Mouse (Mus musculus) midbrain, embryonic 15.5 days (tissue): ENCODE data around the gene Prss8. TPM values are rescaled to one million over a fixed set of nuclear protein-coding genes. Genes with fewer than 3 reads are reported as not detected.
"Not testable (repeated sequence)": the region's sequence is repeated elsewhere in the genome, so short reads cannot be mapped to it uniquely, and the experiment has no call there.

ENCODE experiments used
- ATAC-seq: fragments of 200-750 bp; cut with Nextera tagmentation; replicated peaks from 2 replicates; pipeline ENCODE4 v1.8.0; 2017; ENCODE audit warnings: moderate TSS enrichment
- H3K27ac ChIP-seq: fragments of 300-500 bp; sonication (generic); 2 replicates; pipeline ENCODE4 v1.5.1; 2015; ENCODE audit warnings: mild to moderate bottlenecking, inconsistent platforms
- H3K27me3 ChIP-seq: fragments of 300-500 bp; sonication (generic); replicated peaks from 2 replicates; pipeline ENCODE4 v1.6.1; 2015; ENCODE audit warnings: inconsistent platforms
- H3K36me3 ChIP-seq: fragments of 300-500 bp; sonication (generic); replicated peaks from 2 replicates; pipeline ENCODE4 v1.6.1; 2015; ENCODE audit warnings: inconsistent platforms
- H3K4me1 ChIP-seq: fragments of 300-500 bp; sonication (generic); 2 replicates; pipeline ENCODE4 v1.6.1; 2015; ENCODE audit warnings: inconsistent platforms
- H3K4me2 ChIP-seq: fragments of 300-500 bp; sonication (generic); 2 replicates; pipeline ENCODE4 v1.6.1; 2015; ENCODE audit warnings: inconsistent platforms, mild to moderate bottlenecking, moderate library complexity
- H3K4me3 ChIP-seq: fragments of 300-500 bp; sonication (generic); 2 replicates; pipeline ENCODE4 v1.5.1; 2015; ENCODE audit warnings: mild to moderate bottlenecking, inconsistent platforms
- H3K9ac ChIP-seq: fragments of 300-500 bp; sonication (generic); 2 replicates; pipeline ENCODE4 v1.6.1; 2015; ENCODE audit warnings: mild to moderate bottlenecking, inconsistent platforms
- H3K9me3 ChIP-seq: fragments of 300-500 bp; sonication (generic); 2 replicates; pipeline ENCODE4 v1.6.1; 2016; ENCODE audit warnings: inconsistent platforms
- whole genome bisulfite sequencing: fragments of 180-500 bp; shearing (Covaris S2); methylation state at CpG from one replicate; pipeline ENCODE4 v1.1.7; 2015; ENCODE audit warnings: mixed read lengths; 5-methylcytosine and 5-hydroxymethylcytosine counted together
- polyA plus RNA-seq: library from polyadenylated mRNA; unstranded; fragments of >200 nt; fragmentation: Nextera tagmentation; extraction: Ambion mirVana; gene quantifications from 2 replicates; pipeline ENCODE4 v1.2.1, GENCODE M21; 2015

Gene Prss8
- 0.29 and 0.35 TPM in 2 replicates for polyA plus RNA-seq

DNA sequence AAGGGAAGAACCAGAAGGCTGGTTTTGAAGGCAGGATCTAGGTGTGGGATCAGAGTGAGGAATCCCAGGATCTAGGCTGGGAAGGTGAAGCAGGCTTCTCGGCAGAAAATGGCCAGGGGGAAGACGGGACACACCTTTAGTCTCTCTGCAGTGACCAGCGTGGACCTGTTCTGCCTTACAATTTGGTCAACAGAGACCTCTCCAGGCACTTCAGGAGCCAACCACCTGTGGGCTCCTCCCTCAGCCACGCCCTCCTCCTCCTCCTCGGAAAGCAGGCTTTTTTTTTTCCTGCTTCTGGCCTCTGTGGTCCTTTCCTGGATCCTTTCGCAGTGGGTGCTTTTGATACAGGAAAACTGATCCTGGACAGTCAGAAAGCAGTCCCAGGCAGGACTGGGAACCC, at the start of gene Prss8:
Gene Prss8, minus strand, starts transcription at position 182 of the 400 bp plus-strand sequence.
- H3K4me3 ChIP-seq = no peak within 1 kb of the TSS
- 7% methylated on average over 6 of the region's 6 CpGs for WGBS

DNA sequence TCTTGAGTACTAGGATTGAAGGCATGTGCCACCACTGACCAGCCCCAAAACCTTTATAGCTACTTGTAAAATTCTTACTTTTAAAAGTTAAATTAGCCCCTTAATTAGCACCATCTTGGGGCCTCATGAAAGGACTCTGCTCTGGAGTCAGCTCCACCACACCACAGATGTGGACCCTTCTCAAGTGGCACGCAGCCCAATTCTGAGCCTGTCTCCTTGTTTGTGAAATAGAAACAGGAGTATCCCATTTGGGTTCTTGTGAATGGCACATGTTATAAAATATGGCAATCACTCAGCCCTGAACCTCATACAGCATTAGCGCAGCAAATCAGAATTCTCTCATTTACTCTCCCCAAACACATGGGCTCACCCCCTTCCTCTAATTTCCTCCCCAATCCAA, 49.0 kb upstream of the Prss8 start:
- no peak overlapping the region for H3K27ac ChIP-seq
- 96% methylated on average over 2 of the region's 2 CpGs for WGBS
- H3K9me3 ChIP-seq = no peaks in the 10 kb centered on the region
- no peak overlapping the region for H3K9ac ChIP-seq
- H3K4me1 ChIP-seq = peaks cover 4% of the 10 kb centered on the region; the same call in 1 of the 2 replicates
- no peak for ATAC-seq
- H3K4me3 ChIP-seq = no peak overlapping the region
- peaks cover 86% of the 10 kb centered on the region for H3K36me3 ChIP-seq
- no peak overlapping the region for H3K4me2 ChIP-seq
- no peaks in the 10 kb centered on the region for H3K27me3 ChIP-seq

More for the DNA sequence above, at the start of gene Prss8:
- Histone ChIP-seq H3K9ac (no peak within 1 kb of the TSS), H3K4me2 (no peak within 1 kb of the TSS), H3K9me3 (no peaks in the 10 kb centered on the region), H3K36me3 (peaks cover 12% of the 10 kb centered on the region), H3K27me3 (peaks cover 28% of the 10 kb centered on the region), H3K27ac (no peak within 1 kb of the TSS), H3K4me1 (peaks cover 7% of the 10 kb centered on the region)
- ATAC-seq = no peak

DNA sequence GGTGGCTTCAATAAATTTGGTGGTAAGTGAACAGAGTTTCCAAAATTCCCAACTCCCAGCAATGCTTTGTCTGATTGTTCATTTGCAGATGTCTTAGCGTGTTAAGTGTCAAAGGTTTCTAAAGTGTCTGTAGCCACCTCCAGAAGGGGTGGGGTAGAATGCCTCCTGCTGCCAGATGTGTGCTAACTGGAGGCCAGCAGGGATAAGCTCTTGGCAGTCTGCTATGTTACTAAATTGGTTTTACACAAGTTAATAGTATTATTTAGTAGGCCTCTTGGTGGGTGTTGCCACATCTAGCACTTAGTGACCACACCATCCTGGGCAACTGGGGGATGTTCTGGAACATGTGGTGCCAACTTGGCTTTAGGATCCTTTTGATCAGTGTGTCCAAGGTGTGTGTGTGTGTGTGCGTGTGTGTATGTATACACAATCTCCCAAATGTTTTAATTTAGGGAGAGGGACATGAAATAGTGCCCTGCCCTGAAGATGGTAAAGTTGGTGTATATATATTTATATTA, 44.6 kb upstream of the Prss8 start:
- Histone ChIP-seq H3K36me3 (peaks cover 82% of the 10 kb centered on the region), H3K9me3 (no peaks in the 10 kb centered on the region), H3K9ac (no peak overlapping the region), H3K4me1 (peaks cover 12% of the 10 kb centered on the region), H3K27me3 (no peaks in the 10 kb centered on the region), H3K4me2 (no peak overlapping the region), H3K4me3 (no peak overlapping the region), H3K27ac (no peak overlapping the region)
- no peak for ATAC-seq
- 84% methylated on average over 2 of the region's 2 CpGs for WGBS

DNA sequence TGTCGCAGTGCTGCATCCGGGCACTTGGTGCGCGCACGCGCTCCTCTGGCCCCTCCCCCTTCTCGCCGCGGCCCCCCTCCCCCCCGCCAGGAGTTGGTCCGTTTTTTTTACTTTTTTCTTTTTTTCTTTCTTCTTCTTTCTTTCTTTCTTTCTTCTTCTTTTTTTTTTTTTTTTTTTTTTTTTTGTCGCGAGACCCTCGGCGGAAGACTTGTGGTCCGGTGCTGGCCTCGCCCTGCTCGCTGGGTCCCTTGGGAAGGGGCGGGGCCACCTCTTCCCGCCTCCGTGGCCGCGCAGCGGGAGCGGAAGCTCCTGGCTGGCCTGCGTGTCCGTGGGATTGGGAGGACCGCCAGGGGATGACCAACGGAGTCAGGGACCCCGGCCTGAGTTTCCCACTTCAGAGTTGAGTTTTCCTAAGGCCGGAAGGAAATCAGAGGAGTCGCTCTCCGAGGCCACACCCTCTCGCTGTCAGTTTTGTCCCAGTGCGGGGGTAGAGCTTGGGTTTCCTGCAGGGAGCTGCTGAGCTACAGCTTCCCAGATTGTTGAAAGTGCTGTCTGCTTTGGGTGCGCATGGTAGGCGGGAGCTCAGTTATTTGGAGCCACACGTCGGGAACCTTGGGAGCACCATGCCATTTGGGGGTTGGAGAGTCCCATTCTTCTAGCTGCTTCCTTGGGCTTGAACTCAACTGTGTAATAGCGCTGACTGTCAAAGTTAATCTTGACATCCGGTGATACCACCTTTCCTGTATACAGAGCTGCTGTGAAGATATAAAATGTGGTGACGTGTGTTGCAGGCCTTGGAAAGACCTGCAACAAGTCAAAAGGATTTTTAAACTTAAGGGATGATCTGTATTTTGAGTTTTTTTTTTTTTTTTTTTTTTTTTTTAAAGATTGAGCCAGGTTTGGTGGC, 38.3 kb upstream of the Prss8 start:
- peak; percentile 52 for ATAC-seq
- Histone ChIP-seq H3K9me3 (no peaks in the 10 kb centered on the region), H3K4me1 (peaks cover 22% of the 10 kb centered on the region), H3K4me3 (peak overlapping the region; percentile 90), H3K9ac (peak overlapping the region; percentile 88), H3K36me3 (peaks cover 31% of the 10 kb centered on the region), H3K27ac (peak overlapping the region; percentile 97), H3K4me2 (peak overlapping the region; percentile 85), H3K27me3 (no peaks in the 10 kb centered on the region)
- WGBS = under 1% methylated on average over 39 of the region's 42 CpGs

DNA sequence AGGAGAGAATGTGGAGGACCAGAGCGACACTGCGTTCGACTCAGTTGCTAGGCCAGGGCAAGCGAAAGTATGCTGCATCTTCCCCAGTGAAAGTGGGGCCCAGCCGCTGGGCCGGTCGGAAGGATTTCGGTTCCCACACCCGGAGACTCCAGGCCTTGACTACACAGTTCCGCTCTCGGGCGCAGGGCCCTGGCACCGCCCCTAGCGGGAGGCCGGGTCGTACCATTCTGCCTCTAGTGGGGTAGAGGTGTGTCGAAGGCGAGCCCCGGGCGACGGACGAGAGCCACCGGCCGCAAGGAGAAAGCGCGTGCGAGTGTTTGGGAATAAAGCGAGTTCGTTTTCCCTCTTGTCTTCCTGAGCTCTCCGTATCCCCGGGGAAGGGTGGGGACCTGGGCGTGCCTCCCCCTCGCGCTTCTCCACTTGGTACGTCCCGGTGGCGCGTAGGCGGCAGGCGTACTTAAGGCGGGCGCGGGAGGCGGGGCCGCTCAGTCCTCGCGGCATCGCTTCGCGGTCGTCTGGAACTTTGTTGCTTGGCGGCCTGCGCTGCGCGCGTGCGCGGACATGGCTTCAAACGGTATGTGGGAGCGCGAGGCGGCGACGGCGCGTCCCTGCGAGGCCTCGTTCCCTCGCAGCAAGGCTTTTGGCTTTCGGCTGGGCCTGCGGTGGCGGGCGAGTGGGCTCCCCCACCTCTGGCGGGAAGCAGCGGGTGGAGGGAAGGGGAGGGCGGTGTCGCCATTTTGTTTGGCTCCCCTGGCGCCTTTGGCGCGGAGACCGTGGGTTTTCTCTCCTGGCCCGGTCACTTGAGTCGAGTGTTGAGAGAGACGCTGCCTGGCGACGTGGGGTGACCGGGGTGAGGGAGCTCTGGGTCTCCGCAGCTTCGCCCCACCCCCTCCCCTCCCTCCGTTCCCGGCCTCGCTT, 37.4 kb upstream of the Prss8 start, which contains the start of gene Fus:
Gene Fus, plus strand, starts transcription at position 454 of the 918 bp plus-strand sequence.
- peak; percentile 95 for ATAC-seq
- peak within 1 kb of the TSS; percentile 88 for H3K9ac ChIP-seq
- peak within 1 kb of the TSS; percentile 97 for H3K27ac ChIP-seq
- no peaks in the 10 kb centered on the region for H3K27me3 ChIP-seq
- H3K9me3 ChIP-seq = no peaks in the 10 kb centered on the region
- peak within 1 kb of the TSS; percentile 90 for H3K4me3 ChIP-seq
- under 1% methylated on average over 87 of the region's 92 CpGs for WGBS
- peaks cover 22% of the 10 kb centered on the region for H3K4me1 ChIP-seq
- peaks cover 22% of the 10 kb centered on the region for H3K36me3 ChIP-seq
- H3K4me2 ChIP-seq = peak within 1 kb of the TSS; percentile 85

DNA sequence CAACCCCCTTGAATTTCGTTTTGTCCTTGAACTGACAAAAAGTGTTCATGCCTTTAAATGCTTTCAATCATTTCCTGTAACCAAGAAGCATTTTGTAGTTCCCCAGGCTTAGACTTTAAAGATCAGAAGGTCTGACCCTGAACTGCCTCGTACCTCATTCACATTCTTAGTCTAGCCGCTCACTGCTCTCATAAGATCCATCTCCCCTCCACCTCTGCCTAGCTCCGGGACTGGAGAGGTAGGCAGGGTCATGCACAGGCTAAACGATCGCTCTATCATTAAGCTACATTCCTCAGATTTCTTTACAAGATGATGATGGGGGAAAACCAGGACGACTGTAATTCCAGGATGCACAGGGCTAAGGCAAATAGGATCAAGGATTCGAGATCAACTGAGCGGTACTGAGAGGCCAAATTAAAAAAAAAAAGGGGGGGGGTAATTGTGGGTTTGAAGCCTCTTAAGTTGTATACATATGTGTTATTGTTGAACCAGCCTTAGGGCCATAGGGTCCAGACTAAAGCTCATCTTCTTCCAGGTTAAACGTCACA, 36.5 kb upstream of the Prss8 start:
- Histone ChIP-seq H3K9me3 (no peaks in the 10 kb centered on the region), H3K9ac (peak overlapping the region; percentile 88), H3K27me3 (no peaks in the 10 kb centered on the region), H3K27ac (peak overlapping the region; percentile 97), H3K4me3 (peak overlapping the region; percentile 90), H3K4me2 (peak overlapping the region; percentile 58), H3K36me3 (peaks cover 16% of the 10 kb centered on the region), H3K4me1 (peaks cover 22% of the 10 kb centered on the region)
- WGBS = 9% methylated on average over 10 of the region's 10 CpGs
- no peak; the same call in 1 of the 2 replicates for ATAC-seq

DNA sequence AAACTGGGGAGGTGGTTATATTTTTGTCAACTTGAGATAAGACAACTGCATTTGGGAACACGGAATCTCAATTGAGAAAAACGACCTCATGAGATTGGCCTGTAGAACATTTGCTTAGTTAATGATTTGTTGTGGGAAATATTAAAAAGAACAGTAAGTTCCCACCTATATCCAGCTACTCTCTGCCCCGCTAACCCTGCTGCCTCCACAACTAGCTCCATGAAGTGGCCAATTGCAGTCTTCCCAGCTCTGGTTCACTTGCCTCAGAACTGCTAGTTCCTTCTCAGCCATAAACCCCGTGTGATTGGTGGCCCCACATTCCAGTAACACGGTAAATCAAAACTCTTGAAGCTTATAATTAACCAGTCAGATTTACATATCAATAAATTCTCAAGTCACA, 29.5 kb upstream of the Prss8 start:
- 65% methylated on average over 5 of the region's 5 CpGs for WGBS
- ATAC-seq = no peak
- H3K9me3 ChIP-seq = no peaks in the 10 kb centered on the region

DNA sequence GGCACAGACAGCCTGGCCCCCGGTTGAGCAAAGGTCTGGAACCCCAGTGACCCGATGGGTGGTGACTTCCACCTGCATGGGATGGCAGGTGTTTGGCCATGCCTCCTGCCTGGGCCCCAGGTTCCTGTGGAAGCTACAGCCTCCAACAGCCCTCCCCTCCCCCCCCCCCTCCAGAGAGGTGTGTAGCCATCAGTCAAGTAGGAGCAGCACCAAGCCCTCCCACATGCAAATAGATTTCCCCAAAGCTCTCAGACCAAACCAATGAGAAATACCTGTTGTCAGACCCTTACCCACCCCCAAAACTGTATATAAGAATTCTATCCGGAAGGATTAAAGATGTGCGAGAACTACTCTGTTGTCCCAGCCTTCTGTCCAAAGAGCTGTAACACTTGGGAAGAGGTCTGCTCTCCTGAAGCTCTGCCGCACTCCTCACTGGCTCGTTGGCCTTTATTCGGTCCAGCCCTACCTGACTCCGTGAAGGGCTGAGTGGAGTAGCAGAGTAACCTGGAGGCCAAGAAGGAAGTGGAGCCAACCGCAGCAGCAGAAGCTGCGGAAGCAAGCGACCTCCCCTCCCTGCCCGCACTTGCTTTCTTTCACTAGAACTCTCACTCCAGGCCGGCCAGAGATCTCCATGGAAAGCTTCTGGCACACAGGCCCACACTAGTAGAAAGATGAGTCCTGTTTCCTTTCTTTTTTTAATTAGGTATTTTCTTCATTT, 23.1 kb upstream of the Prss8 start:
- H3K4me1 ChIP-seq = no peaks in the 10 kb centered on the region
- H3K9me3 ChIP-seq = no peaks in the 10 kb centered on the region
- no peak overlapping the region for H3K27ac ChIP-seq
- 42% methylated on average over 13 of the region's 13 CpGs for WGBS
- no peak overlapping the region for H3K4me2 ChIP-seq
- no peak overlapping the region for H3K9ac ChIP-seq
- no peaks in the 10 kb centered on the region for H3K36me3 ChIP-seq
- ATAC-seq = no peak
- H3K27me3 ChIP-seq = no peaks in the 10 kb centered on the region
- H3K4me3 ChIP-seq = no peak overlapping the region

More for the DNA sequence above, 29.5 kb upstream of the Prss8 start:
- H3K4me2 ChIP-seq = no peak overlapping the region
- no peaks in the 10 kb centered on the region for H3K27me3 ChIP-seq
- H3K4me1 ChIP-seq = no peaks in the 10 kb centered on the region
- no peak overlapping the region for H3K27ac ChIP-seq
- no peak overlapping the region for H3K4me3 ChIP-seq
- no peak overlapping the region for H3K9ac ChIP-seq
- no peaks in the 10 kb centered on the region for H3K36me3 ChIP-seq

DNA sequence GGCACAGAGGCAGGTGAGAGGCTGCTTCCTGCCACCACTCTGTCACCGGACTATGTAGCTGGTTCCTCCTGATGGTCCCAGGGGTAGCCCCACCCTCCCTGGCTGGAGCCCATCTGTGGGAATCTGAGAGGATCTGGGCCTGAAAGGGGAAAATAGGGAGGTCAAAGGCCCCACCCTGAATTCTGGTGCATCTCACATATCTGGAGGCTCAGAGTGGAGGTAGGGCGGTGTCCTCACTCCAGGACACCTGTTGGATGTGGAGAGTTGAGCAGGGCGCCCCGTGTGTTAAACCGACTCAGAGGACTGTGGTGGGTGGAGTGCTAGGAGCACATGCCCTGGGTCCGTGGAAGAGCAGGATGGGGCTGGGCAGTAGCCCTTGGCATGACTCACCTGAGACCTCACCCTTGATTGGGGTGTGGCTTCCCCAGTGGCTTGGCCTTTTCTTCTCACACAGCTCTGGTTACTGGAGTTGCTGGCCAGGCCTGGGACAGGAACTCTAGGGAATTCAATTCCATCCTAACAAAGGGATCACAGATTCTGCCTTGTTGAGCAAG, 16.6 kb upstream of the Prss8 start, which contains the start of gene Prss36:
Gene Prss36, minus strand, starts transcription at position 256 of the 554 bp plus-strand sequence.
- peaks cover 18% of the 10 kb centered on the region for H3K27me3 ChIP-seq
- WGBS = 82% methylated on average over 6 of the region's 6 CpGs
- H3K36me3 ChIP-seq = no peaks in the 10 kb centered on the region
- no peak within 1 kb of the TSS for H3K4me2 ChIP-seq
- no peaks in the 10 kb centered on the region for H3K4me1 ChIP-seq
- no peak within 1 kb of the TSS for H3K9ac ChIP-seq
- no peak for ATAC-seq
- no peak within 1 kb of the TSS for H3K4me3 ChIP-seq
- H3K9me3 ChIP-seq = no peaks in the 10 kb centered on the region
- no peak within 1 kb of the TSS for H3K27ac ChIP-seq

DNA sequence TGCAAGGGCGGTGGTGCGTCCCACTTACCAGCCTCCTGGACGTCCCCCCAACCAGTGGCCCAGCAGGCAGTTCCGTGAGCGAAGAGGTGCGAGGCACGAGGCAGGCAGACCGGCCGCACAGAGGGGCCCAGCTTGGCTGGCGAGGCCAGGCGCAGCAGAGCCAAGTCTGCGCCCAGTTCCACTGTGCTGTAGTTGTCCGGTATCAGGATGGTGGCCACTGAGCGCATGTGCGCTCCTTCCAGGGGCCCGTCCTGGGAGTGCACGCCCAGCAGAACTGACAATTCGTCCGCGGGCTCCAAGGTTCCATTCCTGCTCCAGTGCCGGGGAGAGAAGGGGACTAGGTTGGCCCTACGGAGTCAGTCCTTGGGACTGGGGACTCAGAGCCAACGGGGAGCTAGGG, 14.7 kb upstream of the Prss8 start:
- Histone ChIP-seq H3K4me1 (no peaks in the 10 kb centered on the region), H3K36me3 (no peaks in the 10 kb centered on the region), H3K4me3 (no peak overlapping the region), H3K27me3 (peaks cover 18% of the 10 kb centered on the region), H3K9me3 (no peaks in the 10 kb centered on the region), H3K27ac (no peak overlapping the region), H3K9ac (no peak overlapping the region), H3K4me2 (0 out of 2 replicates have a peak overlapping the region, but pooled peaks have one; percentile 2)
- WGBS = 12% methylated on average over 23 of the region's 23 CpGs
- ATAC-seq = no peak

DNA sequence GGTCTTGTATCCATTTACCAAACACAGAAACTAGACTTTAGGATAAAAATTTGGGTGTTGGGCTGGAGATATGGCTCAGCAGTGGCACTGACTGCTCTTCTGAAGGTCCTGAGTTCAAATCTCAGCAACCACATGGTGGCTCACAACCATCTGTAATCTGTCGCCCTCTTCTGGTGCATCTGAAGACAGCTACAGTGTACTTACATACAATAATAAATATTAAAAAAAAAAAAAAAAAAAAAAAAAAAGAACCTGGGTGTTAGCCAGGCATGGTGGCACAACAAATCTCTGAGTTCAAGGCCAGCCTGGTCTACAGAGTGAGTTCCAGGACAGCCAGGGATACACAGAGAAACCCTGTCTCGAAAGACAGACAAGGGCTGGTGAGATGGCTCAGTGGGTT, 12.2 kb upstream of the Prss8 start:
- H3K4me1 ChIP-seq, H3K36me3 ChIP-seq, H3K4me3 ChIP-seq, H3K9ac ChIP-seq, H3K4me2 ChIP-seq, H3K27ac ChIP-seq, ATAC-seq, H3K9me3 ChIP-seq: not testable (repeated sequence)
- 54% methylated on average over 2 of the region's 2 CpGs for WGBS
- peaks cover 18% of the 10 kb centered on the region for H3K27me3 ChIP-seq
